Mouse (Mus musculus) kidney, adult 2 months (tissue): ENCODE data around the gene Grik5.

Experiments used
- CTCF ChIP-seq: fragments of 200-500 bp; conservative IDR thresholded peaks from 2 replicates; pipeline ENCODE4 v1.5.1; 2011; ENCODE audit warnings: low read depth, mild to moderate bottlenecking, control low read depth, low read length, moderate library complexity, mixed read lengths; ENCODE audit not compliant: insufficient read depth, insufficient read length
- POLR2A ChIP-seq: fragments of 200-500 bp; IDR thresholded peaks from one replicate; pipeline ENCODE4 v1.6.1; 2011; ENCODE audit warnings: low read depth, low read length, control low read depth

DNA sequence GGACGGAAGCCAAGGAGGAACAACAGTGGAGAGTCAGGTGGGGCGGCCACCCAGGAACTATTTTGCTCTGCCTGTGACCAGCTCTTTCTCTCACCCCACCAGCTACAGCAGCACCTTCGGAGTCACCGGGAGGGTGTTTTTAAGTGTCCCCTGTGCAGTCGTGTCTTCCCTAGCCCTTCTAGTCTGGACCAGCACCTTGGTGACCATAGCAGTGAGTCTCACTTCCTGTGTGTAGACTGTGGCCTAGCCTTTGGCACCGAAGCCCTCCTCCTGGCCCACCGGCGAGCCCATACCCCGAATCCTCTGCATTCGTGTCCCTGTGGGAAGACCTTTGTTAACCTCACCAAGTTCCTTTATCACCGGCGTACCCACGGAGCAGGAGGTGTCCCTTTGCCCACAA, 8.3 kb upstream of the Grik5 start:
- TF ChIP-seq POLR2A: no peak
- TF ChIP-seq CTCF: no peak
